In the genomic region with DNA sequence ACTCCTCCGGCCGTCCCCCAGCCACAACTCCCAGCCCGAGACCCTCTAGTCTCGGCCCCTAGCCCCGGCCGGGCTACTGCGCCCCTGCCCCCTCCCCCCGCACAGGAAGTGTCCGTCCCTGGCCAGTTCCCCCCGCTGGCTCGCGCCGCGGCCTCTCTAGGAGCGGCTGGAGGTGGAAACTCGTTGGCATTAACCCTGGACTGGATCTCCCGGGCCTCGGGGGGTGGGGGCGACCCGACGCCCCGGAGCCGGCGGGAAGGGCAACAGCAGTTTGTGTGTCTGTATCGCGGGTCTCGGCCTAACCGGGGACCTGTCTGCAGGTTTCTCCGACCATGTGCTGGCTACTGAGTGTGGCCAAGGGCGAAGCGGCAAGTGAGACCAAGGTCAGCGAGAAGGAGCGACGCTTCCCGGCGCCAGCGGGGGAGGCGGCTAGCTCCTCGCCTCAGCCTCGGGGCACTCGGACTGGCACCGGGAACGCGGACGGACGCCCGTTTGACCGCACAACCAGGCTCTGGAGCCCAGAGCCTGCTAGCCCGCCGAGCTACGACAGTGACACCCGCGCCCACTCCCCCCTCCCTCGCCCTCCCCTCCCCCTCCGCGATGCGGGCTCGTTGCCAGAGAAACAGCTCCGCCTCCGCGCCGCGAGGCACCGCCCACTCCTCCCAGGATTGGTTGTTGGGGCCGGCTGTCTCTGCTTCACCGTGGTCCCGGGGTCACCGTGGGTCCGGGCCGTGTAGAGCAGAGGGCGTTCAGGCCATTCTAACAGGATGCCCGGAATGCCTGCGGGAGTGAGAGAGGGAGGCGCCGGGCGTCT, we compare ENCODE assay signal across 8 mouse cellular contexts. TPM values are rescaled to one million over a fixed set of nuclear protein-coding genes. Genes with fewer than 3 reads are reported as not detected.
DNase-seq lines count a peak whose midpoint lies in the region; ATAC-seq lines count a peak whose summit lies in the region.

Zfp768 (minus strand) TSS at position 78 of the 814 bp plus-strand sequence.

- H3K36me3 ChIP-seq in megakaryocyte, embryonic 14.5 days (replicated peaks; ENCODE audit: low read length) = peaks cover 28% of the 10 kb centered on the region

- no peaks in the 10 kb centered on the region for H3K9me3 ChIP-seq in megakaryocyte, embryonic 14.5 days

- H3K4me3 ChIP-seq in megakaryocyte, embryonic 14.5 days (replicated peaks) = peak within 1 kb of the TSS; percentile 99

- DNase-seq in ZHBTc4 (ENCODE audit: low read depth, low spot score) = peak; percentile 96
- DNase-seq in gastrocnemius, adult 8-10 months (ENCODE audit: low spot score in 2 of 2) = peak; percentile 90 to 92
- DNase-seq in hindlimb bud, embryonic 11.5 days (ENCODE audit: extremely low spot score, low read depth, low spot score) = peak; percentile 79
- DNase-seq in left cerebral cortex, adult 8-10 months (ENCODE audit: low spot score in 2 of 2) = peak; percentile 74 to 81
- DNase-seq in right cerebral cortex, postnatal 10 days (ENCODE audit: low spot score in 2 of 2) = peak; percentile 93 to 95
- peak; percentile 89 to 93 for DNase-seq in urinary bladder, postnatal 36 days (ENCODE audit: low spot score in 2 of 2)

- ATAC-seq in common myeloid progenitor, adult 5-6 weeks (replicated peaks; ENCODE audit: low read depth, poor library complexity, severe bottlenecking) = peak; percentile 89

- H3K27me3 ChIP-seq in megakaryocyte, embryonic 14.5 days (replicated peaks) = peaks cover 7% of the 10 kb centered on the region

- peaks cover 48% of the 10 kb centered on the region for H3K4me1 ChIP-seq in megakaryocyte, embryonic 14.5 days

RNA-seq across cellular contexts. Expression of gene Zfp768, which starts in this region (rescaled TPM):
- 5.1 and 6.8 TPM in 2 replicates for total RNA-seq in common myeloid progenitor, adult 5-6 weeks (2017)
- 10 to 100 TPM; 39.1 to 55.1 (median 41.1) TPM for total RNA-seq in gastrocnemius, adult 8-10 months (2022)
- 10 to 100 TPM; 14.1 to 15.7 (median 15.2) TPM for total RNA-seq in left cerebral cortex, adult 8-10 months (2022)
- polyA plus RNA-seq in megakaryocyte, embryonic 14.5 days (2012; ENCODE audit: insufficient read depth, low replicate concordance) = 21.5 and 31.6 TPM in 2 replicates

Comparison
In these comparisons a context has a peak if more than half of its experiments do, and no peak if none do; other contexts are left out.
1. Peak in every context shown above with its lines: DNase-seq, ATAC-seq and H3K4me3 ChIP-seq.